Mouse (Mus musculus) frontal cortex, postnatal 36 days (tissue): ENCODE results near the gene Tiprl.

Experiments
- DNase-seq, 2 experiments: peaks; one replicate each; pipeline ENCODE4 v3.0.0; 2022; ENCODE audit warnings: low spot score in 2 of 2

Gene Tiprl

GRCm38 (mm10) chr1:165203488-165204035 lies 33.2 kb downstream of the Tiprl start:
- no peak for DNase-seq

- no peak for DNase-seq
Observed at GRCm38 (mm10) chr1:165201445-165202012, 35.3 kb downstream of the Tiprl start.

- DNase-seq: no peak
Observed at GRCm38 (mm10) chr1:165200748-165201147, 36.0 kb downstream of the Tiprl start.

GRCm38 (mm10) chr1:165199639-165200038 lies 37.2 kb downstream of the Tiprl start:
- DNase-seq: no peak

GRCm38 (mm10) chr1:165198951-165199350 lies 37.8 kb downstream of the Tiprl start:
- DNase-seq: no peak

- DNase-seq: no peak
Observed at GRCm38 (mm10) chr1:165197875-165198274, 38.9 kb downstream of the Tiprl start.

- DNase-seq: no peak
Observed at GRCm38 (mm10) chr1:165195396-165195960, 41.3 kb downstream of the Tiprl start.

GRCm38 (mm10) chr1:165194662-165195013 lies 42.2 kb downstream of the Tiprl start:
- DNase-seq: no peak

GRCm38 (mm10) chr1:165193880-165194661 lies 42.7 kb downstream of the Tiprl start, which contains the start of gene Sft2d2:
Sft2d2 (minus strand) TSS chr1:165194438.
- DNase-seq: peak; percentile 57 to 68

GRCm38 (mm10) chr1:165193426-165193825 lies 43.4 kb downstream of the Tiprl start:
- no peak for DNase-seq

- DNase-seq: no peak
Observed at GRCm38 (mm10) chr1:165192714-165193264, 44.0 kb downstream of the Tiprl start.

GRCm38 (mm10) chr1:165192102-165192501 lies 44.7 kb downstream of the Tiprl start:
- DNase-seq: no peak

GRCm38 (mm10) chr1:165191611-165192010 lies 45.2 kb downstream of the Tiprl start:
- DNase-seq: no peak

GRCm38 (mm10) chr1:165190571-165191273 lies 46.1 kb downstream of the Tiprl start:
- DNase-seq: no peak

- no peak for DNase-seq
Observed at GRCm38 (mm10) chr1:165190068-165190467, 46.7 kb downstream of the Tiprl start.

GRCm38 (mm10) chr1:165188806-165189580 lies 47.8 kb downstream of the Tiprl start:
- no peak for DNase-seq

GRCm38 (mm10) chr1:165187357-165187756 lies 49.4 kb downstream of the Tiprl start:
- no peak for DNase-seq

- DNase-seq: no peak
Observed at GRCm38 (mm10) chr1:165186491-165186890, 50.3 kb downstream of the Tiprl start.

- no peak for DNase-seq
Observed at GRCm38 (mm10) chr1:165185116-165185515, 51.7 kb downstream of the Tiprl start.

- DNase-seq: no peak
Observed at GRCm38 (mm10) chr1:165184178-165184577, 52.6 kb downstream of the Tiprl start.

- no peak for DNase-seq
Observed at GRCm38 (mm10) chr1:165183400-165183799, 53.4 kb downstream of the Tiprl start.
